Mouse (Mus musculus) bone marrow macrophage, adult 2 months (primary cell): ENCODE results near the gene Tesk2.

Source experiments
- CTCF ChIP-seq: IDR thresholded peaks from 2 replicates; pipeline ENCODE4 v1.5.1; 2012; ENCODE audit warnings: low read depth, mild to moderate bottlenecking, low read length, moderate library complexity
- POLR2A ChIP-seq: IDR thresholded peaks from 2 replicates; pipeline ENCODE4 v1.6.1; 2012; ENCODE audit warnings: mild to moderate bottlenecking, low read depth, low read length, borderline replicate concordance

- TF ChIP-seq CTCF (no peak), POLR2A (no peak)
Measured at GRCm38 (mm10) chr4:116679141-116679540, 41.6 kb upstream of the Tesk2 start.
